Mouse (Mus musculus): Measurements from ENCODE around the gene Hspb1. TPM values are rescaled to one million over a fixed set of nuclear protein-coding genes. Genes with fewer than 3 reads are reported as not detected.

Gene Hspb1
- total and polyA plus RNA-seq, 3 experiments = 434 to 635 (median 446) TPM

DNA sequence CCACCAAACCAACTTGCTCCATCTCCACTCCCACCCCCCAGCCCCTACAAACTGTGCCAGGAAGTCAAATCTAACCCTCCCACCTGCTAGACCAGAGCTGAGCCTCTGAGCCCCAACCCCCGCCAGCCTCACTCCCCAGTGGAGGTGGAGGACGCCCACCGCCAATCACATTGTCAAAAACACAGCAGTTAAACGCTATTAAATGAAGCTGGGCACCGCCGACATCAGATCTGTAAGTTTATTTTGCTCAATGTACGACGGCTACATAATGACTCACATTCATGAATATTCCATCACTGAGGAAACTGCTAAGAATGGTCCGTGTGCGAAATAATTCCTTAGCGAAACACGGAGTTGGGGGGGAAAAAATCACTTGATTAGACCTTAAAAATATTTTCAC lies 20.5 kb downstream of the Hspb1 start:
- H3K36me3 ChIP-seq (ENCODE audit: control insufficient read depth, insufficient read depth, low read length) = no peaks in the 10 kb centered on the region; the same call in none of the 2 replicates
- intact Hi-C loops (cut with DNase I) = no loop called here
- H3K79me2 ChIP-seq (replicated peaks; ENCODE audit: control insufficient read depth, insufficient read depth, low read length) = no peaks in the 10 kb centered on the region
- H3K9ac ChIP-seq (ENCODE audit: low read depth, low read length) = no peak overlapping the region
- WGBS = 88% methylated on average over 12 of the region's 12 CpGs
- no peak overlapping the region for H3K4me3 ChIP-seq
- peaks cover 20% of the 10 kb centered on the region for H3K4me1 ChIP-seq (ENCODE audit: control insufficient read depth, insufficient read depth, low read length)
- DNase-seq = no peak
- no peaks in the 10 kb centered on the region for H3K27me3 ChIP-seq (ENCODE audit: control insufficient read depth, insufficient read depth, low read length)
- H3K27ac ChIP-seq = peak overlapping the region; percentile 89
- no peak for TF ChIP-seq POLR2A (IDR thresholded peaks at IDR 0.05; ENCODE audit: insufficient read depth, low read depth, low read length)
- no peak for TF ChIP-seq EP300 (IDR thresholded peaks at IDR 0.05; ENCODE audit: insufficient read depth, low read depth, low read length)

DNA sequence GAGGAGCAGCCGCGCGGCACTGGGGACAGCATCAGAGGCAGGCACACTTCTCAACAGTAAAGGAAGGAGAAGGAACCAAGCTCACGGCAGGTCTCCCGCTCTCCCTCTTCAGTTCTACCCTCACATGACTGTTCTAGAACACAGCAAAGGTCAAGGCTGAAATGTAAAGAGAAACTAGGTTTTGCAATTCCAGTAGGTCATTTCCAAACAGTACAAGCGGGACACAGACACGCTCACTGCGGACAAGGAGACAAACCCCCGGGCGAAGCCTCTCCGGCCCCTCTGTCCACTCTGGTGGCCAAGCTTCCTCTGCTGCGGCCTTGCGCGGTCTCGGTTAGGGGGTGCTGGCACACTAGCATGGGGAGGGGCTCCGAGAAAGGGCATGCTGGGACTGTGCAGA lies 21.3 kb downstream of the Hspb1 start:
- DNase-seq = no peak
- TF ChIP-seq POLR2A (IDR thresholded peaks at IDR 0.05; ENCODE audit: insufficient read depth, low read depth, low read length) = no peak
- TF ChIP-seq EP300 (IDR thresholded peaks at IDR 0.05; ENCODE audit: insufficient read depth, low read depth, low read length) = no peak
- TF ChIP-seq CTCF (IDR thresholded peaks at IDR 0.05) = no peak
- no peak overlapping the region for H3K9ac ChIP-seq (ENCODE audit: low read depth, low read length)
- no peaks in the 10 kb centered on the region for H3K79me2 ChIP-seq (replicated peaks; ENCODE audit: control insufficient read depth, insufficient read depth, low read length)
- no peaks in the 10 kb centered on the region for H3K27me3 ChIP-seq (ENCODE audit: control insufficient read depth, insufficient read depth, low read length)
- peaks cover 2% of the 10 kb centered on the region for H3K36me3 ChIP-seq (ENCODE audit: control insufficient read depth, insufficient read depth, low read length)
- intact Hi-C loops (cut with DNase I) = no loop called here
- peak overlapping the region; percentile 72 for H3K27ac ChIP-seq
- 86% methylated on average over 16 of the region's 16 CpGs for WGBS
- H3K4me1 ChIP-seq (ENCODE audit: control insufficient read depth, insufficient read depth, low read length) = peaks cover 24% of the 10 kb centered on the region
- H3K4me3 ChIP-seq = no peak overlapping the region

DNA sequence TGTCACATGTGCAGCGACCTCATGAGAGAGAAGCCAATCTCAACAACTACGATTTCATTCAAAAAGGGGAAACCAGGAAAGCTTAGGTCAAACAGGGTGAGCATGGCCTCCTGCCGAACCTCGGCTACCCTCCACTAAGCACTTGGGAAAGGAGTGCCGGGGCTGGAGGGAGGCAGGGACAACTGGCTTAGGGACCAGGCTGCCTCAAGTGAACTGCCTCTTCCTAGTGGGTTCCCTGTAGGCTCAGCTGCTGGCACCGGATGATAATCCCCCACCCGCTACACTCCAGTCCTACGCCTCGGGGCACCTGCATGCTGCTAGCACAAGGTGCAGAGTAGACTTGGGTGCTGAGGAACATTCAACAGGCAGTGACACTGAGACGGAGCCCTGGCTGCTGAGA lies 21.9 kb downstream of the Hspb1 start:
- no peaks in the 10 kb centered on the region for H3K27me3 ChIP-seq (ENCODE audit: control insufficient read depth, insufficient read depth, low read length)
- H3K79me2 ChIP-seq (replicated peaks; ENCODE audit: control insufficient read depth, insufficient read depth, low read length) = no peaks in the 10 kb centered on the region
- intact Hi-C loops (cut with DNase I) = no loop called here
- no peak overlapping the region for H3K4me3 ChIP-seq
- WGBS = 55% methylated on average over 10 of the region's 10 CpGs
- H3K9ac ChIP-seq (ENCODE audit: low read depth, low read length) = no peak overlapping the region
- peaks cover 26% of the 10 kb centered on the region for H3K4me1 ChIP-seq (ENCODE audit: control insufficient read depth, insufficient read depth, low read length)
- TF ChIP-seq CTCF (IDR thresholded peaks at IDR 0.05) (no peak), EP300 (IDR thresholded peaks at IDR 0.05; ENCODE audit: insufficient read depth, low read depth, low read length) (peak; percentile 65; the same call in 1 of the 2 replicates)
- peak overlapping the region; percentile 72 for H3K27ac ChIP-seq
- peaks cover 4% of the 10 kb centered on the region for H3K36me3 ChIP-seq (ENCODE audit: control insufficient read depth, insufficient read depth, low read length)
- DNase-seq = peak in 1 of 2 experiments; percentile 61

DNA sequence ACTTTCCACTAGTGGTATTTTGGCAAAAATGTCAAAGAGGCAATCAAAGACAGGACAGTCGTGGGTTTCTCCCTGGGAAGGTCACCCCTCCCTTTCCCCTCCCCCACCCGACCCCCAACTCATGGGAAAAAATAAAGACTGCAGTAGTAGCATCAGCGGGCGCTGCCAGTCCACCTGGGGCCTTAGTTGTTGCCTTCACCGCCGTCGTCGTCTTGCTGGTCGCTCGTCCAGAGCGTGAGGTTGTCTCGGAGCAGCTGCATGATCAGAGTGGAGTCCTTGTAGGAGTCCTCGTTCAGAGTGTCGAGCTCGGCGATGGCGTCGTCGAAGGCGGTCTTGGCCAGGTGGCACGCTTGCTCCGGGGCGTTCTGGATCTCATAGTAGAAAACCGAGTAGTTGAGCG lies 23.1 kb downstream of the Hspb1 start:
- Histone ChIP-seq H3K4me1 (ENCODE audit: control insufficient read depth, insufficient read depth, low read length) (peaks cover 30% of the 10 kb centered on the region), H3K27ac (peak overlapping the region; percentile 40), H3K36me3 (ENCODE audit: control insufficient read depth, insufficient read depth, low read length) (peaks cover 8% of the 10 kb centered on the region), H3K79me2 (replicated peaks; ENCODE audit: control insufficient read depth, insufficient read depth, low read length) (0 out of 2 replicates have a peak, but pooled peaks cover 1% of the 10 kb centered on the region), H3K4me3 (no peak overlapping the region), H3K27me3 (ENCODE audit: control insufficient read depth, insufficient read depth, low read length) (no peaks in the 10 kb centered on the region), H3K9ac (ENCODE audit: low read depth, low read length) (no peak overlapping the region)
- 89% methylated on average over 25 of the region's 25 CpGs for WGBS
- intact Hi-C loops (cut with DNase I) = no loop called here
- TF ChIP-seq EP300 (IDR thresholded peaks at IDR 0.05; ENCODE audit: insufficient read depth, low read depth, low read length) (no peak), POLR2A (IDR thresholded peaks at IDR 0.05; ENCODE audit: insufficient read depth, low read depth, low read length) (no peak), CTCF (IDR thresholded peaks at IDR 0.05) (no peak)
- no peak for DNase-seq

DNA sequence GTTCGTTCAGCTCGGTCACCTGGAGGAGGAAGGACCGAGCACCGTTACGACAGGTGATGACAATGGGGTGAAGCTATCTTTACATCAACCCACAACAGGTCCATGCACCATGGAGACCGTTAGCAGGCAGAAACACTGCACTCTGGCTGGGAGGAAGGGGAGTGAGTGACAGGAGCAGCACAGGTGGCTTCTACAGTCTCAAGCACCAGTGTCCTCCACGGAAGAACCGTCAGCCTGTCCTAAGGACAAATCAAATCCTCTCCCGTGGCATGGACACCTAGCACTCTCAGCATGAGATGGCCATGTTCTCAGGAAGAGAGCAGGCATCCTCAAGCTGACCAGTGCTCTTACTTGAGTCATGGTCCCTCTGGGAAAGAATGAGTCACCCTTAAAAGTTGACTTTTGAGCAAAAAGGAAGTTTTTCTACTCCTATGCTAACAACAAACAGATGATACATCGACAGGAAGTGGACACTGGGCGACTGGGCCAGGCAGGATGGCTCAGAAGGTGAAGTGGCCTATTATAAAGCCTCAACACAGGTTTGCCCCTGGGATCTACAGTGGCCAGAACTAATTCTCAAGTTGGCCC lies 24.0 kb downstream of the Hspb1 start:
- Histone ChIP-seq H3K9ac (ENCODE audit: low read depth, low read length) (no peak overlapping the region), H3K79me2 (replicated peaks; ENCODE audit: control insufficient read depth, insufficient read depth, low read length) (peaks cover 2% of the 10 kb centered on the region; the same call in 1 of the 2 replicates), H3K4me3 (no peak overlapping the region), H3K27ac (peak overlapping the region; percentile 96), H3K27me3 (ENCODE audit: control insufficient read depth, insufficient read depth, low read length) (no peaks in the 10 kb centered on the region), H3K36me3 (ENCODE audit: control insufficient read depth, insufficient read depth, low read length) (peaks cover 8% of the 10 kb centered on the region), H3K4me1 (ENCODE audit: control insufficient read depth, insufficient read depth, low read length) (peaks cover 31% of the 10 kb centered on the region)
- TF ChIP-seq POLR2A (IDR thresholded peaks at IDR 0.05; ENCODE audit: insufficient read depth, low read depth, low read length) = no peak
- no peak for TF ChIP-seq EP300 (IDR thresholded peaks at IDR 0.05; ENCODE audit: insufficient read depth, low read depth, low read length)
- TF ChIP-seq CTCF (IDR thresholded peaks at IDR 0.05) = no peak
- intact Hi-C loops (cut with DNase I) = no loop called here
- 64% methylated on average over 11 of the region's 11 CpGs for WGBS
- DNase-seq = peak in 1 of 2 experiments; percentile 26

DNA sequence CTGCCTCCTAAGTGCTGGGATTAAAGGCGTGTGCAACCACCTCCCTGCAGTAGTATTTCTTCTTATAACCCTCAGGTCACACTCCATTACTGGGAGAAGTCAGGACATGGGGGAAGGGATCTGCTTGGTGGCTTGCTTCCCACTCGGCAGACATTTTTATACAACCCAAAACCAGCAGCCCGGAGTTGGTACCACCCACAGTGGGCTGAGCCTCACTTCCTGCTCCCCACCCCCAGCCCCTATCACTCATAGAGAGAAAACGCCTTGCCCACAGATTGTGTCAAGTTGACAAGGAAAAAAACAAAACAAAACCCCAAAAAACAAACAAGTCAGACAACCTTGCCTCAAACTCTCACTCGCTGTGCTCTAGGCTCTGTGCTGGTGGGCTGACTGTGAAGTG lies 25.5 kb downstream of the Hspb1 start:
- H3K27me3 ChIP-seq (ENCODE audit: control insufficient read depth, insufficient read depth, low read length) = no peaks in the 10 kb centered on the region
- intact Hi-C loops (cut with DNase I) = no loop called here
- WGBS = 34% methylated on average over 5 of the region's 5 CpGs
- H3K27ac ChIP-seq = peak overlapping the region; percentile 96
- peaks cover 8% of the 10 kb centered on the region for H3K36me3 ChIP-seq (ENCODE audit: control insufficient read depth, insufficient read depth, low read length)
- peaks cover 2% of the 10 kb centered on the region; the same call in 1 of the 2 replicates for H3K79me2 ChIP-seq (replicated peaks; ENCODE audit: control insufficient read depth, insufficient read depth, low read length)
- peak; percentile 33 to 44 for DNase-seq
- TF ChIP-seq POLR2A (IDR thresholded peaks at IDR 0.05; ENCODE audit: insufficient read depth, low read depth, low read length) = no peak
- no peak for TF ChIP-seq EP300 (IDR thresholded peaks at IDR 0.05; ENCODE audit: insufficient read depth, low read depth, low read length)
- TF ChIP-seq CTCF (IDR thresholded peaks at IDR 0.05) = no peak
- no peak overlapping the region for H3K9ac ChIP-seq (ENCODE audit: low read depth, low read length)
- peaks cover 26% of the 10 kb centered on the region for H3K4me1 ChIP-seq (ENCODE audit: control insufficient read depth, insufficient read depth, low read length)
- no peak overlapping the region for H3K4me3 ChIP-seq
